Mouse (Mus musculus) frontal cortex, postnatal 14 days (tissue): ENCODE results near the gene Tshz2.

ENCODE experiments used
- DNase-seq, 2 experiments: peaks; one replicate each; pipeline ENCODE4 v3.0.0; 2022; ENCODE audit warnings: low spot score in 2 of 2

Gene Tshz2

DNA sequence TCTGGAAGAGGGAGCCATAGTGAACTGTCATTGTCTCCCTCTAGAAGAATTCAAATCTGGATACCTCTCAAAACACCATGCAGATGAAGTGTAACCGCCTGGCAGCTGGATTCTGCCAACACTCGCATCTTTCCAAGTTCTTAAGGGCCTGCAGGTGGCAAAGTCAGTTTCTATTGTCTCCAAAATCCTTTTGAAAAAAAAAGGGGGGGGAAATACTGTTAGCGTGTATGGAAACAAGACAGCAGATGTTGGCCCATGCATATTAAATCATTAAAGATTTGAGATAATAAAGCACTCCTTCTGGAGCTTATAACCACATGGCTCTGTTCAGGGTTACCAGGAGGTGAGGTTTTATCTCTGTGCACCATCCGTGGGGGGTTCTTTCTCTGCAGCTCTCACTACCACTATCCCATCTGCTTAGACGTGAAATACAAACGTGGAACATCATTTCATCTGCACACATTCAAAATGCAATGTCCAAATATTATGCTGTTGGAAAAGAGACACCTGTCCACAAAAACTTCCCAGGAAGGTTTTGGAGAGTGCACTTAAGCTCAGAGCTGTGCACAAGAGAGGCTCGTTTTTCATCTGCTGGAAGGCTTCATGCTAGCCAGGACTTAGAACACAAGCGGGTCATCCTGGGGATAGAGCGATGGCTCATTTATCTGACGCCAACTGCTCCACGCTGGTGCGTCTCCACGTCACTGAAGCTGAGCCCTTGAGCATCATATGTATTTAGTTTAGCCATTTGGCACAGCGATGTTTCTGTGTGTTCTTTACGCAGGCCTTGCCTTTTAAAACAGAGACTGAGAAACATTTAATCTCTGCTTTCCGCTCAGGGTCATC, 307.7 kb downstream of the Tshz2 start:
- DNase-seq = no peak

DNA sequence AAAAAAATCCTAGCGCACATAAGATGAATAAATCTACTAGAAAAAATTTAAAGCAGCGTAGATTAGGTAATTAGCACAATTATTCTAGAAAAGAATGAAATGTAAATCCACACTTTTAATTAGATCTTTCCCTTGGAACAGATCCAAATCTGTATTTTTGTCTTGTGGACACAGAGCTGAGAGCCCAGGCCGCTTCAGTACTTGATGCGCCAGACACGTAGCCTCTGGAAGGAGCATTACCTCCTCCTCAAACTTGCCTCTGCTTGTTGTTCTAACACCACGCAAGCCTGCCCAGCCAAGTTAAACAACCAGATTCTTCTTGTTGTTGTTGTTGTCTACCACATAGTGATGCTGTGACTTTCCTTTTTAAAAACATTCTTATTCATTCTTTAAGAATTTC, 310.9 kb downstream of the Tshz2 start:
- no peak for DNase-seq

- DNase-seq = no peak
These were observed 315.3 kb downstream of the Tshz2 start for GRCm38 (mm10) chr2:169948139-169948538.

DNA sequence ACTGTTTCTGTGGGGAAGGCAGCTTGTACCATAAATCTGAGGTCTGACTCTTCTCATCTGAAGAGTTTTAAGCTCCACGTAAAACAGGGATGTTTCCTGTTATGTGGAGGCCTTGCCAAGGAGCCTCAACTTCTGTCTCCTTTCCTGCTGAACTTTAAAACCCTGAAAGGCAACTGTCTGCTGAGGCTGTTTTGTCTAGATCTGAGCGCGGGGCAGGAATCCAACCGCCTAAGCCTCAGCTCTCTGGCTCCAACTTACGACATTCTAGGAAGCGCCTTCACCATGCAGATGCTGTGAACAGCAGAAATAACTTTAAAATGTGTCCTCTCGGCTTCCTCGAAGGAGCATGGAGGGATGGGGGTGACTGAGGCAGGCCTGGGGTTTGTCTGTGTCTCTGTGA, 318.2 kb downstream of the Tshz2 start:
- no peak for DNase-seq

DNA sequence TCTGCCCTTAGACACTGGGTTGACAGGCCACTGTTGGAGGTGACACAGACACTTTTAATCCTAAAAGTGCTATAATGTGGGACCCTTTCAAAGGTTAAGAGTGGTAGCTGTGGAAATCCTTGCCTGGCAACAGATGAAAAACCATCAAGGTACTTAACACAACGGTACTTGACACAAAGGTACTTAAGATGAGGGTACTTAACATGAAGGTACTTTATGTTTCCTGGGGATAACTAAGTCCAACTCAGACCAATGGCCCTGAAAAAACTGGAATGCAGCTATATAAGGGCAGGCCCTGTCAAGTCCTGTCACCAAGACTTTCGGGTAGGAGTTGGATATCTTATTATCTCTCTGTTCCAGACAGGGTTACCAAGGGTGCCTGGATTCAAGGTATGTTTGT, 320.2 kb downstream of the Tshz2 start:
- DNase-seq = no peak

GRCm38 (mm10) chr2:169958736-169959573, 326.1 kb downstream of the Tshz2 start:
- no peak for DNase-seq

DNA sequence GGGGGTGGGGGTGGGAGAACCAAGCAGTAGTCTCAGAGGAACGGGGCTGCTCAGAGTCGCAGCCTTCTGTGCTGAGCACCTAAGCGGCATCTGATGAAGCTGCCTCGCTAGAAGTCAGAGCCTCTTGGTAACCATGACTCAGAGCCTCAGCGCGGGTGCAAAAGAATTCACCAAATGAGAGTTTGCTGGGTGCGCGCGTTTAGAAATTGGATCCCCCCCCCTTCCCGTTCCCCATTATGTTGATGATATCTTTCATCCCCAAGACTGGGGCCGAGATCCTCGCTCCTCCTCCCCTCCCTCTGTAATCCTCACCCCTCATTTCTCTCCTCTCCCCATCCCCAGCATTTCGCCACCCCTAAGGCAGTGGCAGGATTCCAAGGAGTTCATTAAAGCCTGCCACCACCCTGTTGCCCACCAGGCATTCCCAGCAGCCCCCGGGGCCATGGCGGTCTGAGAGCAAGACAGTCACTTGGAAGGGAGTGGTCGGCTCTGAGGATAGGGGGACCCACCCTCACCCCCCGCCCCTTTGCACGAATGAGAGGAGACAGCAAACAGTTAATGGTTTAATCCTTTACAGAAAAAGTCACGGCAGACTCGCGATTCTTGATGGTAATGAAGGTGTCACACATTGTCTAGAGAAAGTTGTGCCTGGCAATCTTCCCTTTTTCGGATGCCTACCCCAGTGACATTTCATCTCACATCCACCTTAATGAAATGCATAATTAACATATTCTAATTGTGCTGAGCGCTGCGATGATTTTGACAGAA, 328.8 kb downstream of the Tshz2 start:
- peak in 1 of 2 experiments; percentile 5 for DNase-seq

- DNase-seq = no peak
These were observed 329.4 kb downstream of the Tshz2 start for GRCm38 (mm10) chr2:169962231-169962600.

GRCm38 (mm10) chr2:169962776-169963175, 330.0 kb downstream of the Tshz2 start:
- DNase-seq = no peak

- DNase-seq = no peak
These were observed 337.7 kb downstream of the Tshz2 start for GRCm38 (mm10) chr2:169970481-169970880.

GRCm38 (mm10) chr2:169982925-169983324, 350.1 kb downstream of the Tshz2 start:
- no peak for DNase-seq

- no peak for DNase-seq
These were observed 354.4 kb downstream of the Tshz2 start for GRCm38 (mm10) chr2:169987186-169987585.

- DNase-seq = no peak
These were observed 356.4 kb downstream of the Tshz2 start for GRCm38 (mm10) chr2:169989186-169989585.

DNA sequence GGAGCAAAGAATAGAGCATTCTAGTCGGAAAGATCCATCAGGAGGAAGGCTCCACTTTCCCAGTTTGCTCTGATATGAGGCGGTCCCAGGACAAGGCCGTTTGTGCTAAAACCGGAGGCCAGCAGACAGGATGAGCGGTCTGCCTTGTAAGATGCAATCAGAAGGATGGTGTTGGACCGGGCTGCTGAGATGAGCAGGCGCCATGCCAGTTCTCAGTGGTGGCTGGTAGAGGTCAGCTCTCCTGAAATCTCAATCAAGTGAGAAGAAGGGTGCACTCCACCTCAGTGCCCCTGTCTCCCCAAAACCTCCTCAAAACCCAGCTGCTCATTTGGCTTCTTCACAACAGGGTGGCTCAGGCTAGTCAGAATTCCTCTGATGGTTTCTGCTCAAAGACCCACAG, 358.2 kb downstream of the Tshz2 start:
- DNase-seq = no peak

- no peak for DNase-seq
These were observed 363.2 kb downstream of the Tshz2 start for GRCm38 (mm10) chr2:169995987-169996386.

- no peak for DNase-seq
These were observed 363.9 kb downstream of the Tshz2 start for GRCm38 (mm10) chr2:169996501-169997237.

DNA sequence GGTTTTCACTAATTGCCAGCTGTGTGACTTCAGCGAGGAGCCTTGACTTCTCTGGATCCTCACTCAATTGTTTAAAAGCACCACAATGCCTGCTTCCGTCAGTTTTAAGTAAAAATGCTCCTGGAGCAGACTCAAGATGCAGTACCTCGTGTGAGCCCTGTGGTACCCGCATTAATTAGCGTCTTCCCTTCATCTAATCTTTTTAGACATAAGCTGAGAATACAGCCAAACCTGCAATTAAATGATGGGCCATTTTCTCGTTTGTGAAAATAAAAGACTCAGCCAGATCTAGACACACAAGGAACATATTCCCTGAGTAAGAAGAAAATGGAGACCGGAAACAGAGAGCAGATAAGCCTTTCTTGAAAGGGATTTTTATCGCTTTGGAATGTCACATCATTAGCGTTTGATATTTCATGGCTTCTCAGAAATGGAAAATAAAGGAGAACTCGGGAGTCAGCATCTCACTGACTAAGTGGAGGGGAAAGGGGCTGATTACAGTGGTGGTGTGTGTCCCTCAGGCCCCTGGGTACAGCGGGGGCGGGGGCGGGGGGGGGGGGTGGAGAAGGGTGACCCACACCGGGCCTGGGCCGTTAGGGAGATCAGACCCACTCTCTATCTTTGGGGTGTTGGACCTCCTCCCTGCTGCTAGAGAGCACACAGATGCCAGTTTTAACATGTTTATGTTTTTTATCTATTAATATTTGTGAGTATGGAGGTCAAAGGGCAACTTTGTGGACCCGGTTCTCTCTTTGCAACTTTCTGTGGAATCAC, 364.6 kb downstream of the Tshz2 start:
- no peak for DNase-seq

- DNase-seq = no peak
These were observed 366.1 kb downstream of the Tshz2 start for GRCm38 (mm10) chr2:169998878-169999337.

DNA sequence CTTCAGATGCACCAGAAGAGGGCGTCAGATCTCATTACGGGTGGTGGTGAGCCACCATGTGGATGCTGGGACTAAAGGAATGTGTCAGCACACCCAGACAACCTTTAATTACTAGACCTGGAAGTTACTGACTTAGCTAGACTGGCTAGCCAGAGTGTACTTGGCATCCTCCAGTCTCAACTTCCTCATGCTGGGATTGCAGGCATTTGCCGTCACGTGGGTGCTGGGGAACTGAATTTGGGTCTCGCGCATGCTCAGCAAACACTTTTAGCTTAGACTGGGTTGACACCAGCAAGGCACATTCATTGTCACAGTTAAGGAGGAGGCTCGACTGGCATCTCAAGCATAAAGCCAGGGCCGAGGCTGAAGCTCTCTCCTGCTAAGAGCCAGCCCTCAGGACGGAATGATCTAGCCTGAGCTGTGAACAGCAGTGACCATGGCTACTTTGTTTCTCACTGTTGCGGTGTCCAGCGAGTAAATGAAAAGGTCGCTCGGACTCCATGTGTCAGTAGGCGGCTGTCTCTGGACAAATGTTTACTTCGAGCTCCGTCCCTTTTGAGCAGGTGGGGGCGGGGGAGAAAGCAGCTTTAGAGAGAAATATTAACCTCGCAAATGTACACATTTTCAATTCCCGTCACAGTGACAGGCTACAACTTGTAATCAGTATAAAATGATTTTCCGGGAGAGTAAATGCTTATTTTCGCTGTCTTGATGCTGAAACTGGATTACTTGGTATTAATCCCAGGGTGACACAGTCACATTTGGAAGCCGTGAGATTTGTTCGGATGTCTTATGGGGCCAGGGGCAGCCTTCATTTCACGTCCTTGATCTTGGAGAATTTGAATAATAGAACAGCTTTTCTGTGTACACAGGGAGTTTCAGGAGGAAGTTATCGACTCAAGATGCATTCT, 370.0 kb downstream of the Tshz2 start:
- DNase-seq = peak; percentile 14 to 18
